Mouse (Mus musculus): Measurements from ENCODE around the gene Grm3. TPM values are rescaled to one million over a fixed set of nuclear protein-coding genes. Genes with fewer than 3 reads are reported as not detected.

Grm3 gene
- polyA plus RNA-seq, 1 experiment, result not detected

- Histone ChIP-seq H3K36me3 (ENCODE audit: control insufficient read depth, insufficient read depth) (no peaks in the 10 kb centered on the region), H3K4me3 (no peak overlapping the region), H3ac (ENCODE audit: control insufficient read depth, insufficient read length) (no peak overlapping the region), H3K27me3 (ENCODE audit: control insufficient read depth, insufficient read depth, insufficient read length) (no peaks in the 10 kb centered on the region), H3K79me2 (ENCODE audit: control insufficient read depth, insufficient read depth) (no peaks in the 10 kb centered on the region), H3K4me2 (ENCODE audit: low read depth) (no peak overlapping the region)
- no peak for TF ChIP-seq TCF3 (IDR thresholded peaks at IDR 0.05; ENCODE audit: insufficient read length, low read depth)
Measured at GRCm38 (mm10) chr5:9557706-9558105, 167.3 kb downstream of the Grm3 start.

- no peaks in the 10 kb centered on the region for H3K36me3 ChIP-seq (ENCODE audit: control insufficient read depth, insufficient read depth)
- H3K4me3 ChIP-seq, result no peak overlapping the region
- H3K79me2 ChIP-seq (ENCODE audit: control insufficient read depth, insufficient read depth), result no peaks in the 10 kb centered on the region
- H3K4me2 ChIP-seq (ENCODE audit: low read depth), result no peak overlapping the region
- no peak overlapping the region for H3ac ChIP-seq (ENCODE audit: control insufficient read depth, insufficient read length)
- TF ChIP-seq SRF (IDR thresholded peaks at IDR 0.05; ENCODE audit: control insufficient read depth, insufficient read length, low read depth) (no peak), CEBPB (IDR thresholded peaks at IDR 0.05; ENCODE audit: insufficient read depth, poor library complexity, severe bottlenecking) (no peak)
- no peaks in the 10 kb centered on the region for H3K27me3 ChIP-seq (ENCODE audit: control insufficient read depth, insufficient read depth, insufficient read length)
Measured at GRCm38 (mm10) chr5:9540822-9541557, 184.0 kb downstream of the Grm3 start.

- no peaks in the 10 kb centered on the region for H3K36me3 ChIP-seq (ENCODE audit: control insufficient read depth, insufficient read depth)
- H3K79me2 ChIP-seq (ENCODE audit: control insufficient read depth, insufficient read depth), result no peaks in the 10 kb centered on the region
- no peaks in the 10 kb centered on the region for H3K27me3 ChIP-seq (ENCODE audit: control insufficient read depth, insufficient read depth, insufficient read length)
- no peak overlapping the region for H3K4me3 ChIP-seq
- H3K4me2 ChIP-seq (ENCODE audit: low read depth), result no peak overlapping the region
- TF ChIP-seq MYOD1 (IDR thresholded peaks at IDR 0.05; ENCODE audit: control insufficient read depth in 1 of 3, insufficient read length in 2 of 3, low read depth in 2 of 3), result no peak
- no peak for TF ChIP-seq TCF12 (IDR thresholded peaks at IDR 0.05; ENCODE audit: insufficient read depth, poor library complexity, severe bottlenecking)
- TF ChIP-seq REST (IDR thresholded peaks at IDR 0.05; ENCODE audit: insufficient read depth, insufficient read length), result no peak
- TF ChIP-seq POLR2A (IDR thresholded peaks at IDR 0.05; ENCODE audit: insufficient read length, low read depth), result no peak
- TF ChIP-seq MAX (IDR thresholded peaks at IDR 0.05; ENCODE audit: low read depth), result no peak
- no peak for TF ChIP-seq MYOG (IDR thresholded peaks at IDR 0.05; ENCODE audit: control insufficient read depth in 1 of 3, insufficient read depth in 1 of 3, insufficient read length in 2 of 3, low read depth in 2 of 3)
- TF ChIP-seq E2F4 (IDR thresholded peaks at IDR 0.05; ENCODE audit: insufficient read depth), result no peak
- TF ChIP-seq TCF3 (IDR thresholded peaks at IDR 0.05; ENCODE audit: insufficient read length, low read depth), result no peak
- TF ChIP-seq USF1 (IDR thresholded peaks at IDR 0.05; ENCODE audit: low read depth), result no peak
- no peak for TF ChIP-seq SRF (IDR thresholded peaks at IDR 0.05; ENCODE audit: control insufficient read depth, insufficient read length, low read depth)
- TF ChIP-seq POLR2AphosphoS2 (IDR thresholded peaks at IDR 0.05; ENCODE audit: insufficient read length, low read depth), result no peak
- no peak for TF ChIP-seq CEBPB (IDR thresholded peaks at IDR 0.05; ENCODE audit: insufficient read depth, poor library complexity, severe bottlenecking)
- no peak overlapping the region for H3ac ChIP-seq (ENCODE audit: control insufficient read depth, insufficient read length)
Measured at GRCm38 (mm10) chr5:9525507-9525906, 199.5 kb downstream of the Grm3 start.

GRCm38 (mm10) chr5:9511027-9511426, 213.9 kb downstream of the Grm3 start:
- H3K4me3 ChIP-seq, result no peak overlapping the region
- no peaks in the 10 kb centered on the region for H3K27me3 ChIP-seq (ENCODE audit: control insufficient read depth, insufficient read depth, insufficient read length)
- no peaks in the 10 kb centered on the region for H3K79me2 ChIP-seq (ENCODE audit: control insufficient read depth, insufficient read depth)
- TF ChIP-seq CEBPB (IDR thresholded peaks at IDR 0.05; ENCODE audit: insufficient read depth, poor library complexity, severe bottlenecking), result no peak
- no peak for TF ChIP-seq TCF3 (IDR thresholded peaks at IDR 0.05; ENCODE audit: insufficient read length, low read depth)
- no peak for TF ChIP-seq POLR2A (IDR thresholded peaks at IDR 0.05; ENCODE audit: insufficient read length, low read depth)
- TF ChIP-seq POLR2AphosphoS2 (IDR thresholded peaks at IDR 0.05; ENCODE audit: insufficient read length, low read depth), result no peak
- no peak for TF ChIP-seq SRF (IDR thresholded peaks at IDR 0.05; ENCODE audit: control insufficient read depth, insufficient read length, low read depth)
- TF ChIP-seq USF1 (IDR thresholded peaks at IDR 0.05; ENCODE audit: low read depth), result no peak
- no peak for TF ChIP-seq MYOG (IDR thresholded peaks at IDR 0.05; ENCODE audit: control insufficient read depth in 1 of 3, insufficient read depth in 1 of 3, insufficient read length in 2 of 3, low read depth in 2 of 3)
- TF ChIP-seq MAX (IDR thresholded peaks at IDR 0.05; ENCODE audit: low read depth), result no peak
- no peak for TF ChIP-seq E2F4 (IDR thresholded peaks at IDR 0.05; ENCODE audit: insufficient read depth)
- no peak for TF ChIP-seq REST (IDR thresholded peaks at IDR 0.05; ENCODE audit: insufficient read depth, insufficient read length)
- TF ChIP-seq MYOD1 (IDR thresholded peaks at IDR 0.05; ENCODE audit: control insufficient read depth in 1 of 3, insufficient read length in 2 of 3, low read depth in 2 of 3), result no peak
- H3ac ChIP-seq (ENCODE audit: control insufficient read depth, insufficient read length), result no peak overlapping the region
- no peak overlapping the region for H3K4me2 ChIP-seq (ENCODE audit: low read depth)
- H3K36me3 ChIP-seq (ENCODE audit: control insufficient read depth, insufficient read depth), result no peaks in the 10 kb centered on the region

- no peaks in the 10 kb centered on the region for H3K79me2 ChIP-seq (ENCODE audit: control insufficient read depth, insufficient read depth)
- H3K4me2 ChIP-seq (ENCODE audit: low read depth), result no peak overlapping the region
Measured at GRCm38 (mm10) chr5:9497235-9497634, 227.7 kb downstream of the Grm3 start.

More at GRCm38 (mm10) chr5:9497235-9497634, 227.7 kb downstream of the Grm3 start:
- Histone ChIP-seq H3K27me3 (ENCODE audit: control insufficient read depth, insufficient read depth, insufficient read length) (no peaks in the 10 kb centered on the region), H3K36me3 (ENCODE audit: control insufficient read depth, insufficient read depth) (no peaks in the 10 kb centered on the region), H3ac (ENCODE audit: control insufficient read depth, insufficient read length) (no peak overlapping the region), H3K4me3 (no peak overlapping the region)
- no peak for TF ChIP-seq TCF12 (IDR thresholded peaks at IDR 0.05; ENCODE audit: insufficient read depth, poor library complexity, severe bottlenecking)
- no peak for TF ChIP-seq REST (IDR thresholded peaks at IDR 0.05; ENCODE audit: insufficient read depth, insufficient read length)
- no peak for TF ChIP-seq USF1 (IDR thresholded peaks at IDR 0.05; ENCODE audit: low read depth)
- no peak for TF ChIP-seq SRF (IDR thresholded peaks at IDR 0.05; ENCODE audit: control insufficient read depth, insufficient read length, low read depth)
- TF ChIP-seq MYOG (IDR thresholded peaks at IDR 0.05; ENCODE audit: control insufficient read depth in 1 of 3, insufficient read depth in 1 of 3, insufficient read length in 2 of 3, low read depth in 2 of 3), result no peak
- no peak for TF ChIP-seq POLR2A (IDR thresholded peaks at IDR 0.05; ENCODE audit: insufficient read length, low read depth)
- TF ChIP-seq CEBPB (IDR thresholded peaks at IDR 0.05; ENCODE audit: insufficient read depth, poor library complexity, severe bottlenecking), result no peak
- no peak for TF ChIP-seq POLR2AphosphoS2 (IDR thresholded peaks at IDR 0.05; ENCODE audit: insufficient read length, low read depth)
- no peak for TF ChIP-seq MYOD1 (IDR thresholded peaks at IDR 0.05; ENCODE audit: control insufficient read depth in 1 of 3, insufficient read length in 2 of 3, low read depth in 2 of 3)
- TF ChIP-seq E2F4 (IDR thresholded peaks at IDR 0.05; ENCODE audit: insufficient read depth), result no peak
- no peak for TF ChIP-seq MAX (IDR thresholded peaks at IDR 0.05; ENCODE audit: low read depth)
- no peak for TF ChIP-seq TCF3 (IDR thresholded peaks at IDR 0.05; ENCODE audit: insufficient read length, low read depth)
